Mouse (Mus musculus): ENCODE measurements at regions not wholly inside any gene's neighbourhood (a gene's known extent, or its start where the extent isn't known, plus 50 kb on each side); places are given as distances from the start of the nearest gene placed in this dataset.

DNA sequence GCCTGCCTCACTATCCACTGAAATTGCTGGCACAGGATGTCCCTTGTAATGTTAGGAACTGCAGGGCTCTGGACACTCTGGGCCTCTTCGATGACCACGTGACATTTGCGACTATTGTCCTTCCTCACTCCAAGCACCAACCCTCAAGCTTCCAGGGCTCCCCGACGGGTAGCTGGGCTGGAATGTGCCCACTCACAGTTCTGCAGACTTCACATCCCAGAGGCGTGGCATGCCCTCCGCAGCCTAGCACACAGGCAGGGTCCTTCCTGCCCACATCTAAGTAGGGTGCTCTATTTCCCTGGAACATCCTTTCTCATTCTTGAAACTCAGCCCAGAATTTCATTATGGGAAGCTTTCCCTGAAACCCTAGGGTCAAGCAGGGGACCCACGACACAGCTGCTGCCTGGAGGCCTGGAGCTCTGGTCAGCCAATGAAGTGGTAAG is 95.2 kb upstream of the Spred2 start:
- TF ChIP-seq CTCF (IDR thresholded peaks at IDR 0.05; ENCODE audit: low read depth) = no peak
- TF ChIP-seq EP300 (IDR thresholded peaks at IDR 0.05; ENCODE audit: low read depth) = no peak
